Mouse (Mus musculus): ENCODE measurements around the gene Agbl4. TPM values are rescaled to one million over a fixed set of nuclear protein-coding genes. Genes with fewer than 3 reads are reported as not detected.
"Not testable (repeated sequence)": the region's sequence is repeated elsewhere in the genome, so short reads cannot be mapped to it uniquely, and the experiment has no call there.

Agbl4 gene
- total RNA-seq, 2 experiments from 2014 or later = 4.6 to 5.2 TPM

- intact Hi-C loops (cut with DNase I) = no loop called here
- DNase-seq = peak; percentile 51
Observed at GRCm38 (mm10) chr4:110916061-110916460, 518.6 kb downstream of the Agbl4 start.

DNA sequence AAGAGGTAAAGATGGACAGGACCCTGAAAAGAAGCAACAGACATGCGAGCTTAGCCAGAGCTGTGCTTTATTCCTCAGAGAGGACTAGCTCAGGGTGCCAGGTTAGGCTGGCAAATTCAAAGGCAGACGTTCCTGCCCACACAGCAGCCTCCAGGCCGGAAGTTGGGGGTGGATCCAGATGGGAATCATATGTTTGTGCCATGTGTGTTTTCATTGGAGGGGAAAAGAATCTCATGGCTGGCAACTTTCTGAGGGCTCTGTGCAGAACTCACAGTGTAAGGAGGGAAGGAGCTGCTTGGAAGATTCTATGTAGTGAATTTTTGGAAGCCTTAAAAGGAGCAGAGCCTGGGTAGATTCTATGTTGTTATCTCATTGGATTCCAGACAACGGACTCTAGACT is 519.1 kb downstream of the Agbl4 start:
- peak; percentile 9 for DNase-seq
- intact Hi-C loops (cut with DNase I) = no loop called here

GRCm38 (mm10) chr4:110921013-110921412 is 523.6 kb downstream of the Agbl4 start:
- no peak for DNase-seq
- intact Hi-C loops (cut with DNase I) = no loop called here

GRCm38 (mm10) chr4:111001641-111002040 is 604.2 kb downstream of the Agbl4 start:
- no peak for DNase-seq
- intact Hi-C loops (cut with DNase I) = no loop called here

- intact Hi-C loops (cut with DNase I) = no loop called here
- no peak for DNase-seq
Observed at GRCm38 (mm10) chr4:111004719-111005479, 607.4 kb downstream of the Agbl4 start.

DNA sequence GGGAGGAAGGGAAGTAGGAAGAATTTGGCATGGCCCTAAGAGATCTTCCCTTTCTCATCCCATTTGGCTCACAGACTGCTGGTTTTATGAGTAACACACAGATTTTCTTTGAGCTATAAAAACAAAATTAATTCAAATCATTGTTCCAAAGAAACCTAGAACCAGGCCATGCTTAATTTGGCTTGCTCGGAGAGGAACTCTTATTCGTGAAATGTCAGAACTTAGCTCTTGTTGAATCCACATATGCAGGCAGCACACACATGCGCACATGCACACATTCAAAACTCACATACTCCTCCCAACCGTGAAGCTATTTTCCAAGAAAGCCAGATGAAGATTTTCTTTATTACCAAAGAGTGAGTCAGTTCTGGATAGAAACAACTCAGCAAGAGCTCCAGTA is 621.9 kb downstream of the Agbl4 start:
- DNase-seq = no peak
- intact Hi-C loops (cut with DNase I) = no loop called here

GRCm38 (mm10) chr4:111067330-111067729 is 669.9 kb downstream of the Agbl4 start:
- intact Hi-C loops (cut with DNase I) = no loop called here
- no peak for DNase-seq

DNA sequence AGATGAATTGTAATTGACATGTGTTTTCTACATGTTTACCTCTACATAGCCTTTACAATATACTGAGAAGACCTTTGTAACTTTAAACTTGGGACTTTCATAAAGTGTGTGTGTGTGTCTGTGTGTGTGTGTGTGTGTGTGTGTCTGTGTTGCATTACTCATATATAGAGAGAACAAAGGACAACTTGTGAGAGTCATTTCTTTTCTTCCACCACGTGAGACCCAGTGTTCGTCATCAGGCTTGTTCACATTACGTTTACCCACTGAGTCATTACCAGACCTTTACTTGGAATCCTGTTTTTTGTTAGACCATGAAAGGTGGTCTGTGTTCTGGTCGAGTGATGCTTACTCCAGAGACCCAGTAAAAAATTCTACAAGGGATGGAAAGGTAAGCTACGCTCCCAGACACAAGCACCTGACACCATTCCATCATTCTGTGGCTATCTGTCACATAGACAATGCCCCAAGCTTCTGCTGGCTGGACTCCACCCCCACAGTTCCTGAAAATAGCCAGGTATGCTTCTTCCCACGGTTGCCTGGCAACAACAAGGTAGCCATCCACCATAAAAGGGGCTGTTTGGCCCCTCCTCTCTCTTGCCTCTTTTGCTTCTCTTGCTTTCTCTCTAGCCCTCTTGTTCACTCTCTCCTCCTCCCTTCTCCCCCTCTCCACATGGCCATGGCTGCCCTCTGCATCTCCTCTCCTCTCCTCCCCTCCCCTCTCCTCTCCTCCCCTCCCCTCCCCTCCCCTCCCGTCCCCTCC is 676.5 kb downstream of the Agbl4 start:
- no peak for DNase-seq
- intact Hi-C loops (cut with DNase I) = no loop called here

DNA sequence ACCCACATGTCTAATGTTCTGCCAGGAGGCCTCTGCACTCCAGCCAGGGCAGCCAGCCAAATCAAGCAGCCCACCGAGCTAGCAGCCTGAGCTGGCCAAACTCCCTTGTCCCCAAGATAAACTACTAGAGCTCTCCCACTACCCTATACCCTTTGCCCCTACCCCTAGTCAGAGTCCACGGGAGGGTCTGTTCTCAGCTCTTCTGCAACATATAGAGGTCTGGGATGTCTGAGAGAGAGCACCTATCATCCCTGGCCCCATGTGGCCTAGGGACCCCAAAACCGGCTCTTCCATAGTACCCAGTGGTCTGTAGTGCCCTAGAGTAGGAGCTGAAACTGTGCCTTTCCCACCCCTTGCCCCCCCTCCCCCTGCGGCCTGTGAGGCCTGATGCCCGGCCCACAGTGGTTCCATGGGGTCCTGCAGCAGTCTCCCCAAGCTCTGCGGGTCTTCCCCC is 677.3 kb downstream of the Agbl4 start:
- intact Hi-C loops (cut with DNase I) = no loop called here
- DNase-seq = peak; percentile 70

- intact Hi-C loops (cut with DNase I) = no loop called here
- no peak for DNase-seq
Observed at GRCm38 (mm10) chr4:111077810-111078209, 680.3 kb downstream of the Agbl4 start.

DNA sequence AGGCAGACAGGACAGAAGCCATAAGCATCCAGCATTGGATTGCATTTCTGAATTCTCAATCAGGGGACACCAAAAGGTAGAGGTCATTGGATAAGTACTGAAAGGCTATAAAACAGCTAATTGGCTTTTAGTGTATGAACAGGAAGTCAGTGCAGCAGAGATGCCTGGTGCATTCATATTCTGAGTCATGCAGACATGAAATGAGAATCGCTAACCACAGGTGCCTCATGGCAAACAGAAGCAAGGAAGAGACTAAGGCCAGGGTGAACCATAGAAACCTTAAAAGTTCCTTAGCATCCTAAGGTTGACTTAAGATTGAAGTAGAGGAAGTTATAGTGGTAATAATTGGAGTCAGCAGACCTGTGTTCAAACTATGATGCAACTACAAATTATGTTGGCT is 687.9 kb downstream of the Agbl4 start:
- no peak for DNase-seq
- intact Hi-C loops (cut with DNase I) = no loop called here

GRCm38 (mm10) chr4:111136217-111137147 is 739.0 kb downstream of the Agbl4 start:
- intact Hi-C loops (cut with DNase I) = no loop called here
- peak; percentile 1 for DNase-seq

DNA sequence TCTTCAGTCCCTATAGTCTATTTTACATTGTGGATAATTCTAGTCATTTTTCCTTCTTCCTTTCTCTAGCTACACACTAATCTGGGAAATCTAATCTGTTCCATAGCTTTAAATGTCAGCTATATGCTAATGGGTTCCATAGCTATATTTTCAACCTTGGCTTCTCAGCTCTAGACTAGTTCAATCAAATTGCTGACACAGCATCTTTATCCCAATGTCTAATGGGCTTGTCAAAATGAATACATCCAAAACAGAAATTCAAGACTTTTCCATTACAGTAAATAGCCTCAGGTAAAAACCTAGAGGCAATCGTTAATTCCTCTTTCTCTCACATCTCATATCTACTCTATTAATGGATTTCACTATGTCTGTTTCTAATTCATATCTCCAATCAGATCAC is 750.3 kb downstream of the Agbl4 start:
- intact Hi-C loops (cut with DNase I) = no loop called here

GRCm38 (mm10) chr4:111155859-111156258 is 758.4 kb downstream of the Agbl4 start:
- intact Hi-C loops (cut with DNase I) = no loop called here
- peak; percentile 49 for DNase-seq

More for the DNA sequence above, 750.3 kb downstream of the Agbl4 start:
- no peak for DNase-seq

DNA sequence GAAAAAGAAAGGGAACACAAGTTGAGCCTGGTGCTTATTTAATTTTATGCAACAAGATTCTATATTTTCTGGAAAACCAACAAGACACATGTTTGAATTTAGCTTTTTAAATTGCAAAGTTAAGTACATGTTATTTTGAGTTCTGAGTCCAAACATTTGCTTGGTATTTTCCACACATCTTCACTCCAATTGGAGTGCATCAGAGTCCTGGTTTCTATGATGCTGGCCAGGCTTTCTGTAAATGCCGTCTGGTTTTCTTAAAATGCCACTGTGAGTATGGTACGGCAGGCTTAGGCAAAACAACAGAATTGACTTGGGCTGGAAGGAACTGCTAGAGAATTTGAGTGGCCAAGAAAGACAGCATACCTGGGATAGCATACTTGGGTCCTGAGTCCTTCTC is 784.0 kb downstream of the Agbl4 start:
- no peak for DNase-seq
- intact Hi-C loops (cut with DNase I) = no loop called here

GRCm38 (mm10) chr4:111200100-111200499 is 802.6 kb downstream of the Agbl4 start:
- DNase-seq = no peak
- intact Hi-C loops (cut with DNase I) = no loop called here

- intact Hi-C loops (cut with DNase I) = no loop called here
- DNase-seq = no peak
Observed at GRCm38 (mm10) chr4:111215191-111215762, 817.8 kb downstream of the Agbl4 start.

DNA sequence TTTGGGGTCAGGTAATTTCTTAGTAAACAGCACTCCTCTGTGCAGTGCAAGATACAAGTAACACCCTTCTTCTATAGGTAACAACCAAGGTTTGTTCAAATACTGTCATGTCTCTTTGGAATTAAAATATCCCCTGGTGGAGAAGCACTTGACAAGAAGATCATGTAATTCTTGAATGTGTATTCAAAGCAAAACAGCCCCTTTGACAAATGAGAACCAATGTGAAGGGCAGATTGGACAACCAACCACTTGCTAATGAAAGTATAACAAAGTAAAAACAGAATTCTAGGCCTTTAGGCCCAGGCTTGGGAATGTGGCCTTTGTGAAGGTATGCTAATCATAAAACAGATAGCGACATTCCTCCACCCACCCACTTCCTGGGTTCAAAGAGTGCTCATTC is 821.6 kb downstream of the Agbl4 start:
- DNase-seq; intact Hi-C loops (cut with DNase I): not testable (repeated sequence)

- intact Hi-C loops (cut with DNase I); DNase-seq: not testable (repeated sequence)
Observed at GRCm38 (mm10) chr4:111219543-111219942, 822.1 kb downstream of the Agbl4 start.

DNA sequence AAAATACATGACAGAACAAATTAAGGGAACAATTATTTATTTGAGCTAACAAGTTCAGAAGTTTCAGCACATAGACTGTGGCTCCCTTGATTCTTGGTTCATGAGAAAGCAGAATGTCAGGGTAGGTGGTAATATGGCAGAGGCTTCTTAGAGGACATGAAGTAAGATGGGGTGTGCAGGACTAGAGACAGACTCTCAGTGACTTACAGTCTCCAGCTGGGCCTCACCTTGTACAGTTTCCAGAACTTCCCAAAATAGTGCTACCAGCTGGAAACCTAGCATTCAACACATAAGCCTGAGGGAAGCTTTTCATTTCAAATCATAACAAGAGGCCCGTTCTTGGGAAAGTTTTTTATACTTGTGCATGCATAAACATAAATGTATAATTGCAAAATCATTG is 836.4 kb downstream of the Agbl4 start:
- DNase-seq = no peak
- intact Hi-C loops (cut with DNase I) = no loop called here

DNA sequence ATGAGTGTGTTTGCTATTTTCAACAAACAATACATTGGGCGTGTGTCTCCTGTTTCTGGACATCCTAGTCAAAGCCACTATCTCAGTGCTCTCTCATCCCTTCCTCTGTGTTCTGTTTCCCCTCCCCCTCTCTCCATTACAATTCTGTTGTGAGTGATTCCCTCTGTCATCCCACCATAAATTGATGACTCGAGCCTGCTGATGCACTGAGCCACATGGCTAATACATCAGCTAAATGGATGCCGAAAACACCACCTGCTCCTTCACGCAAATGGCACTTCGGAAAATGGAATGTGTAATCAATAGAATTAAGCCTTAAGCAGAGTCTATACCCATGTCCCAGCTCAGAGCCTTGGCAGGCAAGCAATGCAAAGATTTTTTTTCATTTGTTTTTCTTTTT is 854.5 kb downstream of the Agbl4 start:
- no peak for DNase-seq
- intact Hi-C loops (cut with DNase I) = no loop called here

All from left cerebral cortex, postnatal 4 days (tissue).